Mouse (Mus musculus) T-helper 2 cell (primary cell): ENCODE measurements around the gene Gypa.

Experiments
- in situ Hi-C: fragments of 300-600 bp; cut with MboI, MseI; formaldehyde crosslinking; loops from one replicate; pipeline ENCODE4 v1.15.1; 2025; ENCODE audit warnings: high pct_unique_total_duplicates

Gene Gypa

DNA sequence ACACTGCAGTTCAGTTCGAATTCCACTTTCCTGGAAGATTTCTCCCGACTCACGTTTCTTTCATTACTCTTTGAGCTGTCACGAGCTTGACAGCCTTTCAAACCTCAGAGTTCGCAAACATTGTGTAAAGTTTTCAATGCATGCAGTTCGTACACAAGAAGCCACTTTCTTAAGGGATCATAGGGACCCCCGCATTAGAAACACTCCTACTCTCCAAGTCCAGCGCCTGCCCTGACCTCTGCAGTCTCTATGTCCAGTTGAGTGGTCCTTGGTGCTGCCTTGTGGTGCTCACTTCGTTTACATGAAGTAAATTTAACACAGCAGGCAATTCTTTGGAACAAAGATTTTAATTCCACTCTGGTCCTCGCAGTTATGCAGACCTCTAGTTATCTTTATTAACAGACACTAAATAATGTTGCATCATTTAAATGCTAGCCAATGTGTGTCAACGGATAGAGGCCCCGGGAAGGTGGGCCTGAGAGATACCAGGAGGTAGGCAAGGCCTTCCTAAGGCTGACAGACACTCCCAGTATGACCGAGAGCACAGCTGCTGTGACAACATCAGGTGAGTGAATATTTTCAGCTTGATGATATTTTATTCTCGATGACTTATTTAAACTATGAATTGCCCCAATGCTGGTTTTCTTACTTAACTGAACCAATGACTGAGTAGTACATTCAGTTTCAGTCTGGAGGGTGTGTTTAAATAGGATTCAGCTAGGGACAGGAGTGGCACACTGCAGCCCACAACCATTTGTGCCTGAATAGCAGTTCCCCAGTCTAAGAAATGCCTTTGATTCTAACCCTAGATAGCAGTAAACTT, at the start of gene Gypa:
Gene Gypa (plus strand): TSS at position 259 of the 823 bp plus-strand sequence.
- in situ Hi-C loops, result loop anchor here (5.0 kb wide), 1 partner anchor 184 kb away; no protein-coding TSS in a partner anchor

DNA sequence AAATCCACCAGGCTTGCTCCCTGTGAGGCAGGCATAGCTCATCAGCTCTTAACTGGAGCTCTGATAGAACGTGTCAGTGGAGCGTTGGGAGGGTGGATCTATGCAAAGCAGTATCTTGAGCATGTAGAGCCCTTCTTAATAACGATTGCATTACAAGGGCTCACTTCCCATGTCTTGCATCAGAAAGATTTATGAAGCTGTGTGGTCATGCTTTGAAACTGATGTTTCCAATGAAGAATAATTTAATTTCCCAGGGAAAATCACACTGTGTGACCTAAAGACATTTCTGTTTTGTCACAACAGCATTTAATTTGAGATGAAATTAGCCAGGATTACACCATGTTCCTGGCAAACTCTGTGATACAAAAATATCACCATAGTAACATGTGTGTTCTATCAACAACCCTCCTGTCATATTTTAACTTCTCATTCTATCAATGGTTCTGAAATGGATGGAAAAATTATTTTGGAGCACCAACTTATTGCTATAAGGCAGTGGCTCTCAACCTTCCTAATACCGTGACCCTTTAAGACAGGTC, 49.0 kb upstream of the Gypa start:
- in situ Hi-C loops, result no loop called here

DNA sequence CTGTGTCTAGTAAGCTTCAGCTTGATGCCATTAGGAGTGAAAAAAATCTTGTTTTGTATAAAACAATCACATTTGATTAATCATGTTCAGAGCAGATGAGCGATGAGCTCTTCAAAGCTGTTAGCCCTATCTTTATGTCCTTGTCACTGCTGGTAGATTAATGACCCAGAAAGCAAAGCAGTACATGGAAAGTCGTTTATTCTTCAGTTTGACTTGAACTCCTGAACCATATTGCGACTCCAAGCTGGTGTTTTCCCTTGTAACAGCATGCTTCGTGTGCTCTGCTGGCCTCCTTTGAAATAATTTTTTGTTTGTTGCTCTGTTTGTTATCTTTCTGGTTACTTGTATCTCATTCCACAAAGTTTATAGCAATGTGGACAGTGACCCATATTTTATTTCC, 46.4 kb upstream of the Gypa start:
- in situ Hi-C loops, result no loop called here

- in situ Hi-C loops, result loop anchor here (25.0 kb wide), 1 partner anchor 515 kb away; no protein-coding TSS in a partner anchor
Observed at GRCm38 (mm10) chr8:80451938-80452690, 41.5 kb upstream of the Gypa start.

- in situ Hi-C loops, result loop anchor here (25.0 kb wide), 1 partner anchor 526 kb away; no protein-coding TSS in a partner anchor
Observed at GRCm38 (mm10) chr8:80463450-80463917, 30.1 kb upstream of the Gypa start.

DNA sequence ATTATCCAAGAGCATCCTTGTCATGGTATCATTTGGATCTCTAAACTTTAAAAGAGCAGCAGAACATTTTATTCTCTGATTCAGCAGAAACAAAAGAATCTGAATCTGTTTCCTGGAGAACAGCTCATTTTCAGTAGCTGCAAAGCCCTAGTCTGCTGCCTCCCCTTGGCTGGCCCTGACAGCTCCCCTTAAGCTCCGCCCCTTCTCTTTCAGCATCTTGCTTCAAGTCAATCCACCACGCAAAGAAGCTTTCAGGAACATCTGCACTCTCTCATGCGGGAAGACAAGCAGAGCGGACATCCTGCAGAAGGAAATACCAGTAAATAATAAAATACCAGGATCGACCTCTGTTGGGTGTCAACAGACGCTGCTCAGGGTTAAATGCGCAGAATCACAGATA, 18.6 kb upstream of the Gypa start:
- in situ Hi-C loops, result loop anchor here (5.0 to 25.0 kb wide), 2 partner anchors 538 to 743 kb away; no protein-coding TSS in a partner anchor

DNA sequence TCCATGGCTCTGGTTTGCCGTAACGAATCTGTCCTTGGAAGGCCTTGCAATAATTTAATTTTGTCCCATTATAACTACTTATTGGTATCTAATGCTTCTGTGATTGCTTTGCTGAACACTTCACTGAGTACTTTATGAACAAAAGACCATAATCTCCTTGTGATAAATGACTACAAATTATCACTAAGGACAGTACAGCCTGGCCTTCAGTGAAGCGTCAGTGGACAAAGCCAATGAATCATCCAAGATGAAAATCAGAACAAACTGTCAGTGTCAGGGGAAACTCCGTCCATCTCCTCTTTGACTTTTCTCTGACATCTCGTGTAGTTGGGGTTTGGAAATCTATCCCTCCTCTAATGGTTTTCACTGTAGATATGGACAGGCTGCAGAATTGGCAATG, 15.4 kb upstream of the Gypa start:
- in situ Hi-C loops, result loop anchor here (5.0 kb wide), 1 partner anchor 746 kb away; no protein-coding TSS in a partner anchor

- in situ Hi-C loops, result loop anchor here (5.0 kb wide), 1 partner anchor 747 kb away; no protein-coding TSS in a partner anchor
Observed at GRCm38 (mm10) chr8:80479129-80479528, 14.5 kb upstream of the Gypa start.

GRCm38 (mm10) chr8:80482173-80482572, 11.4 kb upstream of the Gypa start:
- in situ Hi-C loops, result no loop called here

DNA sequence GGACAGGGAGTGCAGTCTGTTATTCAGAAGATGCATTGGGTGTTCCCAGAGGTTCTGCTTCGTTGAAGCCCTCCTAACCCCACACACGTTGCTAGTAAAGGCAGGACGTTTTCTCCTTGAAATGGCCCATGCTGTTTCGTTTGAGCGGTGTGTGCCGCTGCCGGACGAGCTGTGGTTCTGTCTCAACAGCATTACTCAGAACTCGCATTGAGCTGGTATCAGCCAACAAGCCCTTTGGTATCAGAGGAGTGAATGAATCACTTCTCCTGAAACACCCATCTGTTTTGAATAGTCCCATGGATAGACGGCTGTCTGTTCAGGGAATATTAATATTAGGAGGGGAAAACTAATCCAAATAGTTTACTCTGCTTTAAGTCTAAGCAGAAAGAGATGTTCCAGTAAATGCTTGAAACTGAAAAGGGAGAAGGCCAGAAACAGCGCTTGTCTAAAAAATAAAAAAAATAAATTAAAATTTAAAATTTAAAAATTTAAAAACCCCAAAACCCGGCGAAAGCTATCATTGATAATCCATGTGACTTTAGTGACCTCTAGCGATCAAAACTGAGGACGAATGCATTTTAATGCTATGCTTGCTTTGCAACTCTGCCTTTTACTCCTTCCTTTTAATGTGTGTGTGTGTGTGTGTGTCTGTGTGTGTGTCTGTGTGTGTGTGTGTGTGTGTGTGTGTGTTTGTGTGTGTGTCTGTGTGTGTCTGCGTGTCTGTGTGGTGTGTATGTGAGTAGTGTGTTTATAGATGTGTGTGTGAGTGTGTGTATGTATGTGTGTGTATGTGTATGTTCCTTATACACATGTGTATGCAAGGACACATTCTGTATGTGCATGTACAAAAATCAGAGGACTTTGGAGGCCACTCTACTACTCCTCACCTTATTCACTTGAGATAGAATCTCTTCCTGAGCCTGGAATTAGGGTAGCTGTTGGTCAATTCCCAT, 10.5 kb upstream of the Gypa start:
- in situ Hi-C loops, result no loop called here

DNA sequence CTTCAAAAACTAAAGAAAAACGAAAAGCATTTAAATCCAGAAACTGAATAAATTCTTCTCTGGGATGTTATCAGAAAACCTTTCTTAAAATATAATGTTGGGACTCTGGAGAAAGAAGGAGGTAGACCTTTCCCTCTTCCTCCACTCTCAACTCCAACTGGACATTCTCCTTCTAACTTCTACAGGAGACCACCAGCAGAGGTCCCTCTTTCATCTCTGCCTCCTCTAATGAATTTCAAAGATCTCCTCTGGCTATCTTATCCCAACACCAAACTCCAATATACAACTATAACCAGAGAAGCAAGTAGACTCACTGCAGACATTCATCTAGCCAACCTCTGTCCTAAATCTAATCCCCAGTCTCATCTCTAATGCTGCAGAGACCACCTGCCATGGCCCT, 2.0 kb upstream of the Gypa start:
- in situ Hi-C loops, result loop anchor here (5.0 kb wide), 1 partner anchor 186 kb away; no protein-coding TSS in a partner anchor

GRCm38 (mm10) chr8:80492987-80493441, 567 bp upstream of the Gypa start:
- in situ Hi-C loops, result loop anchor here (5.0 kb wide), 1 partner anchor 184 kb away; no protein-coding TSS in a partner anchor

DNA sequence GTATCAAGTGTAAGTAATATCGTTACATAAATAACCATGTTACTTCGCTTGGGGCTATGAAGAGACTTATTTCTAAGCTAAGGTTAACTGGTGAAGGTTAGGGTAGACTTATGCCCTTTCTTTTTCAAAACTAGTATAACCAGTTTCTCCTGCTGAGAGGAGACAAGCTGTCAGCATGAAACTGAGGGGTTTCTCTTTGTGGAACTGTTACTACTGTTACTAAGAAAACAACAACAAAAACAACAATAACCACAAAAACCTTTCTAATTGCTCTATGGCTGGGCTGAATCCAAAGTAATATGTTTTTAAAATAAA, 722 bp downstream of the Gypa start:
- in situ Hi-C loops, result loop anchor here (5.0 kb wide), 1 partner anchor 183 kb away; no protein-coding TSS in a partner anchor

GRCm38 (mm10) chr8:80494819-80495218, 1.2 kb downstream of the Gypa start:
- in situ Hi-C loops, result loop anchor here (5.0 kb wide), 1 partner anchor 182 kb away; no protein-coding TSS in a partner anchor

- in situ Hi-C loops, result no loop called here
Observed at GRCm38 (mm10) chr8:80495527-80495926, 1.9 kb downstream of the Gypa start.

- in situ Hi-C loops, result no loop called here
Observed at GRCm38 (mm10) chr8:80497323-80497722, 3.7 kb downstream of the Gypa start.

DNA sequence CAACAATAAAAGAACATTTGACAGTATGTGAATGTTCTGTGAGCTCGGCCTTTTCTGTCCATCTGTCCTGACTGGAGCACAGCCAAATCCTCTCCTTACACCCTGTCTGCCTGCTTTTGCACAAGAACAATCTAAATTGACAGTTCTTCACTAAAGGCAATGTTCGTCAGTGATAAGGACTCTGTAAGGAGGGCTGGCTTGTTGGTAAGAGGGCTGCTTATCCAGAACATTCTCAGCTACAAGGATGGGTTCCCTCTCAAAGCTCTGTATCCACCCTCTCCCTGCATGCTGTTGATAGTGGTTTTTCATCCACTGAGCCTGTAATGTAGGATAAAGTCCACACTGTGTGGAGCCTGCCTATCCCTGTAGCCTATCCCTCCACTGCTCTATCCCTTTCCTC, 6.7 kb downstream of the Gypa start:
- in situ Hi-C loops, result no loop called here

DNA sequence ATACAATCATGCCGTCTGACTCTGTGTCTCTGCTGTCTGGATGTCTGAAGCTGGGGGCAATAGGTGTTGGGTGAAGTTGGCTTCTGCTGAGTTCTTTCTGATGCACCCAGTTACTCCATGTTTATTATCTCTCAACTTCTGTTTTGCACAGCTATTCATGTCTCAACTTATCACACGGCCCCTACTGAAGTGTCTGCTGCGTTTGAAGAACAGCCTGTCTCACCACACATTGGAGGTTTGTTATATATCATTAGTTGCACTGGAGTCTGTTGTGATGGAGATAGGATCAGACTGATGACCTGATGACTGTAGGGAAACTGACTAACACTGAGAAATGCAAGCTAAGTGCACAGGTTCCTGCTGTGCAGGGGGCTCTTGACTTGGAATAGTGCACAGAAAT, 7.2 kb downstream of the Gypa start:
- in situ Hi-C loops, result no loop called here

- in situ Hi-C loops, result no loop called here
Observed at GRCm38 (mm10) chr8:80501283-80501682, 7.7 kb downstream of the Gypa start.
